Mouse (Mus musculus): ENCODE data around the gene Bves. TPM values are rescaled to one million over a fixed set of nuclear protein-coding genes. Genes with fewer than 3 reads are reported as not detected.

The Bves gene
- polyA plus RNA-seq, 1 experiment from 2014 or later: 1.5 TPM

DNA sequence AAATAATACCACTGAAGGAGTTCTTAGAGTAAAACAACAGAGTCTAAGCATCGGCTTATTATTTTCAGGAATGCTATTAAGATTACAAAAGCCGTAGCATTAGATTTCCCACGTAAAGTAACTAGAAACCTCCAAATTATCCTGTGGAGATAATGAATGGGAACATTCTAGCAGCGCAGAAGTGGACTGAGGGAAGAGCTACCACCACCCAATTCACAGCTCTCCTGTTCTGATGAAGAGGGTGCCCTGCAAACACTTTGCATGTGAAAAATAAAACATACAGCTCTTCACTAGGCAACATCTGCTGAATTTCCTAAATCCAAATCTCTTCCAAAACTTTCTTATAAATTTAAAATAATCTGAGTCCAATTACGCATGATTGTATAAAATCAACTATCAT is 76.6 kb downstream of the Bves start:
- Histone ChIP-seq H3K27me3 (replicated peaks; ENCODE audit: control insufficient read depth, insufficient read depth, low read length) (no peaks in the 10 kb centered on the region), H3K9me3 (ENCODE audit: control insufficient read depth, low read length) (no peaks in the 10 kb centered on the region), H3K9ac (ENCODE audit: low read depth, low read length) (no peak overlapping the region), H3K27ac (ENCODE audit: low read depth, low read length) (no peak overlapping the region), H3K4me1 (ENCODE audit: control insufficient read depth, insufficient read depth, low read depth, low read length) (no peaks in the 10 kb centered on the region; the same call in 1 of the 2 replicates), H3K4me2 (ENCODE audit: low read length) (no peak overlapping the region), H3K36me3 (ENCODE audit: control insufficient read depth, insufficient read depth, low read length) (no peaks in the 10 kb centered on the region), H3K4me3 (ENCODE audit: low read length) (no peak overlapping the region)
- no peak for ATAC-seq
- WGBS: 45% methylated on average over 5 of the region's 5 CpGs

Other genes with a start within 250 kb of the Bves start
- 2.7 and 2.8 TPM in 2 replicates for gene Popdc3, start 157.7 kb upstream of the Bves start, polyA plus RNA-seq (2015; fragmentation: Nextera tagmentation; extraction: Ambion mirVana)
- 6.2 and 7.0 TPM in 2 replicates for gene Lin28b, start 150.6 kb downstream of the Bves start, polyA plus RNA-seq (2015; fragmentation: Nextera tagmentation; extraction: Ambion mirVana)
- 14.1 and 16.8 TPM in 2 replicates for gene Hace1, start 242.1 kb downstream of the Bves start, polyA plus RNA-seq (2015; fragmentation: Nextera tagmentation; extraction: Ambion mirVana)